ENCODE assay signal across 8 mouse cellular contexts in genomic region chr8:26380668-26381067, GRCm38 (mm10).
DNase-seq lines count a peak whose midpoint lies in the region; ATAC-seq and TF ChIP-seq lines count a peak whose summit lies in the region.

No protein-coding gene starts in this region.

- no peak for ATAC-seq in hindbrain, embryonic 14.5 days (ENCODE audit: low FRiP score)
- ATAC-seq in hindbrain, embryonic 12.5 days (ENCODE audit: low FRiP score), result no peak
- peak; percentile 73 for ATAC-seq in granulocyte monocyte progenitor cell, adult 5-6 weeks (replicated peaks; ENCODE audit: poor library complexity, severe bottlenecking)

- no peak overlapping the region for H3K9ac ChIP-seq in hindbrain, embryonic 14.5 days
- no peak overlapping the region for H3K9ac ChIP-seq in hindbrain, embryonic 12.5 days
- H3K9ac ChIP-seq in MEL (ENCODE audit: control insufficient read depth, low read depth, low read length, poor library complexity, severe bottlenecking), result no peak overlapping the region

- peak; percentile 45 for TF ChIP-seq RAD21 in MEL (IDR thresholded peaks at IDR 0.05; ENCODE audit: low read depth, low read length)

- no peaks in the 10 kb centered on the region for H3K79me2 ChIP-seq in MEL (ENCODE audit: control insufficient read depth, insufficient read depth, low read length, poor library complexity)

- peak; percentile 43 to 65 (median 61) for TF ChIP-seq CTCF in MEL (IDR thresholded peaks at IDR 0.05 in 2 of 3, conservative IDR thresholded peaks at IDR 0.05 in 1 of 3; ENCODE audit: control insufficient read depth in 1 of 3, insufficient read depth in 1 of 3, low read depth in 2 of 3, low read length in 3 of 3, poor library complexity in 1 of 3, severe bottlenecking in 1 of 3)

- 0 out of 2 replicates have a peak, but pooled peaks cover 9% of the 10 kb centered on the region for H3K9me3 ChIP-seq in hindbrain, embryonic 14.5 days (ENCODE audit: control insufficient read depth, low read length)
- H3K9me3 ChIP-seq in hindbrain, embryonic 12.5 days (replicated peaks), result 0 out of 2 replicates have a peak, but pooled peaks cover 5% of the 10 kb centered on the region
- no peaks in the 10 kb centered on the region for H3K9me3 ChIP-seq in MEL (replicated peaks; ENCODE audit: insufficient read depth, low read length)

- 35% methylated on average over 3 of the region's 3 CpGs for WGBS in hindbrain, embryonic 14.5 days
- 31% methylated on average over 3 of the region's 3 CpGs for whole genome bisulfite sequencing in hindbrain, embryonic 12.5 days

- peaks cover 16% of the 10 kb centered on the region for H3K4me1 ChIP-seq in hindbrain, embryonic 14.5 days (replicated peaks; ENCODE audit: control insufficient read depth, insufficient read depth, low read length)
- H3K4me1 ChIP-seq in hindbrain, embryonic 12.5 days, result peaks cover 6% of the 10 kb centered on the region; the same call in 1 of the 2 replicates
- no peaks in the 10 kb centered on the region for H3K4me1 ChIP-seq in MEL (ENCODE audit: control insufficient read depth in 1 of 2, insufficient read depth in 2 of 2, low read length in 2 of 2)

- DNase-seq in hindbrain, embryonic 14.5 days (ENCODE audit: low spot score), result peak; percentile 83
- DNase-seq in MEL (ENCODE audit: low read depth, low spot score), result peak; percentile 47
- peak; percentile 66 for DNase-seq in cerebellum, adult 9-11 months
- peak; percentile 55 to 75 for DNase-seq in layer of hippocampus, postnatal 14 days (ENCODE audit: low spot score in 2 of 2)
- peak; percentile 69 for DNase-seq in naive thymus-derived CD4-positive, alpha-beta T cell, adult 2 months (ENCODE audit: low read depth)
- peak; percentile 42 for DNase-seq in thymus, postnatal 25 days

- no peak overlapping the region for H3K4me3 ChIP-seq in hindbrain, embryonic 14.5 days (replicated peaks; ENCODE audit: low read length)
- H3K4me3 ChIP-seq in hindbrain, embryonic 12.5 days, result no peak overlapping the region
- H3K4me3 ChIP-seq in MEL (ENCODE audit: control insufficient read depth in 1 of 2, insufficient read depth in 1 of 2, low read depth in 2 of 2, low read length in 2 of 2), result no peak overlapping the region

- no peak for TF ChIP-seq EP300 in MEL (IDR thresholded peaks at IDR 0.05; ENCODE audit: low read depth in 1 of 2, low read length in 2 of 2)

- H3K36me3 ChIP-seq in hindbrain, embryonic 14.5 days (replicated peaks; ENCODE audit: control insufficient read depth, insufficient read depth), result no peaks in the 10 kb centered on the region
- no peaks in the 10 kb centered on the region for H3K36me3 ChIP-seq in hindbrain, embryonic 12.5 days
- no peaks in the 10 kb centered on the region for H3K36me3 ChIP-seq in MEL (ENCODE audit: control insufficient read depth in 1 of 2, insufficient read depth in 2 of 2, low read length in 2 of 2)

- no peak overlapping the region for H3K4me2 ChIP-seq in hindbrain, embryonic 14.5 days (replicated peaks)
- no peak overlapping the region for H3K4me2 ChIP-seq in hindbrain, embryonic 12.5 days (replicated peaks)

- H3K27ac ChIP-seq in hindbrain, embryonic 14.5 days, result no peak overlapping the region
- H3K27ac ChIP-seq in hindbrain, embryonic 12.5 days, result no peak overlapping the region
- no peak overlapping the region for H3K27ac ChIP-seq in MEL (ENCODE audit: control insufficient read depth, low read depth, low read length)

- H3K27me3 ChIP-seq in hindbrain, embryonic 14.5 days (ENCODE audit: control insufficient read depth, insufficient read depth, low read length), result no peaks in the 10 kb centered on the region
- no peaks in the 10 kb centered on the region for H3K27me3 ChIP-seq in hindbrain, embryonic 12.5 days
- H3K27me3 ChIP-seq in MEL (ENCODE audit: control insufficient read depth in 1 of 2, insufficient read depth in 2 of 2, low read length in 2 of 2), result no peaks in the 10 kb centered on the region

- TF ChIP-seq POLR2A in MEL (IDR thresholded peaks at IDR 0.05; ENCODE audit: control insufficient read depth in 1 of 2, insufficient read depth in 1 of 2, low read depth in 1 of 2, low read length in 2 of 2, poor library complexity in 1 of 2), result no peak

TF ChIP-seq in MEL, 35 proteins besides CTCF, POLR2A, EP300 and RAD21:
- TF ChIP-seq KAT2A (conservative IDR thresholded peaks at IDR 0.05; ENCODE audit: low read depth, low read length), result no peak
- TF ChIP-seq ZKSCAN1 (IDR thresholded peaks at IDR 0.05; ENCODE audit: low read depth, low read length), result peak; percentile 86
- peak; percentile 46; the same call in 1 of the 2 replicates for TF ChIP-seq ZC3H11A (IDR thresholded peaks at IDR 0.05; ENCODE audit: low read depth, low read length)
- no peak for TF ChIP-seq SIN3A (IDR thresholded peaks at IDR 0.05; ENCODE audit: low read length)
- TF ChIP-seq TCF12 (IDR thresholded peaks at IDR 0.05; ENCODE audit: low read depth, low read length), result no peak
- TF ChIP-seq ELF1 (IDR thresholded peaks at IDR 0.05; ENCODE audit: low read depth, low read length), result no peak
- TF ChIP-seq MXI1 (IDR thresholded peaks at IDR 0.05; ENCODE audit: low read depth, low read length), result no peak
- no peak for TF ChIP-seq UBTF (IDR thresholded peaks at IDR 0.05; ENCODE audit: borderline replicate concordance, insufficient read depth, low read depth, low read length)
- no peak for TF ChIP-seq JUND (IDR thresholded peaks at IDR 0.05; ENCODE audit: low read depth, low read length)
- TF ChIP-seq SMC3 (IDR thresholded peaks at IDR 0.05; ENCODE audit: low read depth, low read length), result peak; percentile 63
